ENCODE assay signal across 8 mouse cellular contexts in the genomic region with DNA sequence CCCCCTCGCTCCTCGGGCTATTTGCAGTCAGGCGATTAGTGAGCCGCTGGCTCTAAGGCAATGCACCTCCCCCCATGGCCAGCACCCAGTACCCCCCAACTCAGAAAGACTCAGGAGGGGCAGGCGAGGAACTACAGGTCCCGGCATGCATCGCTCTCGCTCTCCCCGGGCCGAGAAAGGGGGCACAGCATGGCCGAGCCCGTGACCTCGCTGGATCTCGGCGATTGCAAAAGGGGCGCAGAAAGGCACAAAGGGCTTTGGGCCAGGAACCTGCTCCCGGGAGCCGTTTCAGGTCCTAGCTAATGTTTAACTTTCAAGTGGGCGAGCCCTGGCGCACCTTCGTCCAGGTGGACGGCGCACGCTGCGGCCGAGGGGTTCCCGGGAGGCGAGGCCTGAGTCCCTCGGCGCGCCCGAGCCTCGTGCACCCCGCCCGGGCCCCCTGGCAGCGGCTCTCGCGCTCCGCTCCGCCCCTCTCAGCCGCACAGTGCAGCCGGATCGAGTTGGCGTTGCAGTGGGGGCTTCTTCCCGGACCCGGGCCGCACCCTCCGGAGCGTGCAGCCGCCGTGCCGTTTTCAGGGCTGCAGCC. TPM values are rescaled to one million over a fixed set of nuclear protein-coding genes. Genes with fewer than 3 reads are reported as not detected.
DNase-seq lines count a peak whose midpoint lies in the region; TF ChIP-seq lines count a peak whose summit lies in the region.

No protein-coding gene starts in this region.

- H3K4me3 ChIP-seq in ES-E14 (ENCODE audit: insufficient read depth in 1 of 2, low read depth in 1 of 2, low read length in 2 of 2, poor library complexity in 1 of 2, severe bottlenecking in 1 of 2): peak overlapping the region; percentile 89 to 93
- peak overlapping the region; percentile 99 for H3K4me3 ChIP-seq in forebrain, embryonic 10.5 days
- peak overlapping the region; percentile 98 for H3K4me3 ChIP-seq in megakaryocyte, embryonic 14.5 days (replicated peaks)

- H3K9me3 ChIP-seq in ES-E14 (ENCODE audit: control insufficient read depth, insufficient read depth, low read depth, low read length): no peaks in the 10 kb centered on the region
- H3K9me3 ChIP-seq in forebrain, embryonic 10.5 days: no peaks in the 10 kb centered on the region
- H3K9me3 ChIP-seq in megakaryocyte, embryonic 14.5 days: no peaks in the 10 kb centered on the region

- intact Hi-C loops in heart, postnatal 36 days (cut with DNase I): loop anchor here (10.0 kb wide), 1 partner anchor 1097 kb away; the partner anchor contains the start of gene Gabarapl1

- H3K4me1 ChIP-seq in ES-E14 (ENCODE audit: control insufficient read depth in 2 of 2, insufficient read depth in 2 of 2, low read length in 2 of 2, poor library complexity in 1 of 2): peaks cover 10 to 26% of the 10 kb centered on the region in 2 experiments; a peak in 3 of 4 replicates
- H3K4me1 ChIP-seq in forebrain, embryonic 10.5 days: peaks cover 23% of the 10 kb centered on the region
- H3K4me1 ChIP-seq in megakaryocyte, embryonic 14.5 days: peaks cover 43% of the 10 kb centered on the region

- peak overlapping the region; percentile 54 for H3K27ac ChIP-seq in ES-E14 (ENCODE audit: insufficient read depth, low read depth, low read length, poor library complexity, severe bottlenecking)
- peak overlapping the region; percentile 99 for H3K27ac ChIP-seq in forebrain, embryonic 10.5 days

- peaks cover 38% of the 10 kb centered on the region for H3K36me3 ChIP-seq in ES-E14 (ENCODE audit: control insufficient read depth, insufficient read depth, low read length, poor library complexity, severe bottlenecking)
- peaks cover 40% of the 10 kb centered on the region for H3K36me3 ChIP-seq in forebrain, embryonic 10.5 days (replicated peaks)
- H3K36me3 ChIP-seq in megakaryocyte, embryonic 14.5 days (replicated peaks; ENCODE audit: low read length): peaks cover 40% of the 10 kb centered on the region

- peaks cover 17% of the 10 kb centered on the region for H3K27me3 ChIP-seq in forebrain, embryonic 10.5 days (ENCODE audit: poor library complexity, severe bottlenecking)
- no peaks in the 10 kb centered on the region for H3K27me3 ChIP-seq in megakaryocyte, embryonic 14.5 days (replicated peaks)

- under 1% methylated on average over 52 of the region's 52 CpGs for WGBS in forebrain, embryonic 10.5 days

- in situ Hi-C loops in ES-E14 (cut with MboI; ENCODE audit: low sequenced_read_pairs in 2 of 2, unreplicated experiment in 2 of 2): no loop called here

- H3K9ac ChIP-seq in ES-E14 (ENCODE audit: insufficient read depth, low read depth, low read length, poor library complexity, severe bottlenecking): peak overlapping the region; percentile 89

- DNase-seq in ES-E14 (ENCODE audit: low read depth, low spot score): no peak
- peak; percentile 19 for DNase-seq in c-Kit-negative CD71-positive TER-119-positive erythroid progenitor cells, embryonic 14.5 days (ENCODE audit: low read depth, low spot score)
- peak; percentile 79 for DNase-seq in forebrain, embryonic 10.5 days (ENCODE audit: extremely low spot score, low spot score)
- DNase-seq in heart, postnatal 36 days: peak; percentile 61 to 75
- DNase-seq in layer of hippocampus, postnatal 36 days: peak; percentile 43 to 64
- peak; percentile 47 to 59 for DNase-seq in right cerebral cortex, adult 2 months (ENCODE audit: low spot score in 2 of 2)
- peak; percentile 16 for DNase-seq in urinary bladder, postnatal 10 days (ENCODE audit: low spot score)

TF ChIP-seq in ES-E14, 5 proteins besides CTCF, POLR2A, EP300 and RAD21:
- TF ChIP-seq HCFC1 (IDR thresholded peaks at IDR 0.05; ENCODE audit: borderline replicate concordance, insufficient read depth, low read length) (peak; percentile 85), MAFK (IDR thresholded peaks at IDR 0.05; ENCODE audit: insufficient read depth, low read depth, low read length) (no peak)

RNA-seq across cellular contexts. Expression of gene Fkbp4, which starts 0.7 kb away (rescaled TPM):
- total RNA-seq in ES-E14 (2012; rRNA removed): 396 and 408 TPM in 2 replicates
- polyA plus RNA-seq in forebrain, embryonic 10.5 days (2016; fragmentation: Nextera tagmentation; extraction: Ambion mirVana): 821 and 862 TPM in 2 replicates
- total RNA-seq in heart, postnatal 36 days (2021): 100 to 1,000 TPM; 320 to 392 TPM
- 100 to 1,000 TPM; 123 to 134 TPM for total RNA-seq in layer of hippocampus, postnatal 36 days (2021)
- 174 and 185 TPM in 2 replicates for polyA plus RNA-seq in megakaryocyte, embryonic 14.5 days (2012; ENCODE audit: insufficient read depth, low replicate concordance)

RNA-seq across cellular contexts. Expression of gene Itfg2, which starts 13.1 kb away (rescaled TPM):
- 33.4 and 38.3 TPM in 2 replicates for total RNA-seq in ES-E14 (2012; rRNA removed)
- polyA plus RNA-seq in forebrain, embryonic 10.5 days (2016; fragmentation: Nextera tagmentation; extraction: Ambion mirVana): 40.0 and 41.5 TPM in 2 replicates
- total RNA-seq in heart, postnatal 36 days (2021): 10 to 100 TPM; 16.7 to 17.9 TPM
- 10 to 100 TPM; 18.2 to 25.4 TPM for total RNA-seq in layer of hippocampus, postnatal 36 days (2021)
- polyA plus RNA-seq in megakaryocyte, embryonic 14.5 days (2012; ENCODE audit: insufficient read depth, low replicate concordance): 10.0 and 20.3 TPM in 2 replicates

RNA-seq across cellular contexts. Expression of gene Nrip2, which starts 38.7 kb away (rescaled TPM):
- 0.27 and 0.42 TPM in 2 replicates for total RNA-seq in ES-E14 (2012; rRNA removed)
- polyA plus RNA-seq in forebrain, embryonic 10.5 days (2016; fragmentation: Nextera tagmentation; extraction: Ambion mirVana): 2.3 and 2.9 TPM in 2 replicates
- total RNA-seq in heart, postnatal 36 days (2021): 1 to 10 TPM; 1.4 TPM
- 10 to 100 TPM; 16.0 to 18.1 TPM for total RNA-seq in layer of hippocampus, postnatal 36 days (2021)
- polyA plus RNA-seq in megakaryocyte, embryonic 14.5 days (2012; ENCODE audit: insufficient read depth, low replicate concordance): not detected in 2 replicates

Comparison
In these comparisons a context has a peak if more than half of its experiments do, and no peak if none do; other contexts are left out.
1. RNA of gene Nrip2, which starts 38.7 kb away (total RNA-seq): 16.0 to 18.1 TPM in layer of hippocampus, postnatal 36 days; 1.4 TPM in heart, postnatal 36 days and 0.27 to 0.42 TPM in ES-E14; every median in the first group is over 4 times any median in the second.
2. Peak in every context shown above with its lines, with median percentiles within 50 percentile points of each other: H3K4me3 ChIP-seq.